Mouse (Mus musculus) retina, embryonic 14.5 days (tissue): ENCODE data around the gene Gtf2i.

ENCODE experiments used
- DNase-seq: peaks from one replicate; pipeline ENCODE4 v3.0.0-alpha.2; 2015; ENCODE audit warnings: low spot score

Gtf2i gene

DNA sequence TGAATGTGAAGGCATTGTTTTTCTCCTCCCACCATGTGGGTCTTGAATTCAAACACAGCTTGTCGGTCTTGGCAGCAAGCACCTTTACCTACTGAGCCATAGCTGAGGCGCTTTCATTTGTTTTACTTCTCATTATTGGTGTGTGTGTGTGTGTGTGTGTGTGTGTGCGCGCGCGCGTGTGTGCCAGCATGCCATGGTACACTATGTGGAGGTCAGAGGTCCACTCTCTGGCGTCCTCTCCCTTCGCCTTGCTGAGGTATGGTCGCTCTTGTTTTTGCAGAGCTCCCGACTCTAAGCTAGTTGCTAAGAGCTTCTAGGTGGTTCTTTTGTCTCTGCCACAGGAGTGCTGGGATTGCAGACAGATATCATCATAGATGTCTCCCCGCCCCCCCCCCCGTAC lies 7.8 kb upstream of the Gtf2i start:
- DNase-seq: no peak

DNA sequence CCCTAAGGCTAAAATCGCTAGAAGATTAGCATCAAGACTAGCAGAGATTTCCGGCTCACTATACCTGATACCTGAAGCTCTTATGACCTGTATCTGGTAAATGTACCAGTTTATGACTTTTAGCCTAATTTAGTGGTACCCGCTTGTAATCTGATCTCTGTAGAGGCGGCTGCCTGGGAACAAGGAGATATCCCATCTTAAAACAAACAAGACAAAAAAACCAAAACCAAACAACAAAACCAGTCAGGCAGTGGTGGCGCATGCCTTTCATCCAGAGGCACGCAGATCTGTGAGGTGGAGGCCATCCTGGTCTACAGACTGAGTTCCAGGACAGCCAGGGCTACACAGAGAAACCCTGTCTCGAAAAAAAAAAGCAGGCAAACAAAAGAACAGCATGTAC lies 7.1 kb upstream of the Gtf2i start:
- no peak for DNase-seq

DNA sequence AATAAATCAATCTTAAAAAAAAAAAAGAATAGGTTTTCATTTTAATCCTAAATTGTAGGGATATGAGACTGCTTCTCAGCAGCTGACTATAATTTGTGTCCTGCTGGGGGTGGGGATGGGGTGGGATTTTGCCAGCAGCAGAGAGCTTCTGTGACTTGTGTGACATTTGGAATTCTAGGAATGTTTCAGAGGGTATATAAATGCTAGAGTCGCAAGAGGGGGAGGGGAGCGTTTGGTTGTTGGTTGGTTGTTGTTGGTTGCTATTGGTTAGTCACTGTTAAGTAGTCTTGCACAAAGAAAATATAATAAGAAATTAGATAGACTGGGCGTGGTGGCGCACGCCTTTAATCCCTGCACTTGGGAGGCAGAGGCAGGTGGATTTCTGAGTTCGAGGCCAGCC lies 4.3 kb upstream of the Gtf2i start:
- DNase-seq: no peak

DNA sequence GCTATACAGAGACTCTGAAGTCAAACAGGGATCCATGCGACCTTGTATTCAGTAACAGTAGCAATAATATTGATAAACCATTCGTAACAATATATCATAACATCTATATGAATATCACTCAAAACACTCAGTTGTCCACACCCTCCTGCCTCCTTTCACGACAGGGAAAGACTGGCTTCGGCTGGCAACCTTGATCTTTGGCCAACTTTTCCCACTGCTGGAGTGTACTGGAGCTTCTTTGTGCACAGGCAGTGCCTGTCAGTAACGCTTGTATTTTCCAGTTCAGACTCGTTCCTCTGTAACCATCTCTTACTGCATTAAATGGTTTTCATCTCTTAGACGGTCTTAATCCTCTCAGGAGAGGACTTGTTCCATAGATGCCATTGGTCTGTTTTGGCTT lies 2.2 kb upstream of the Gtf2i start:
- DNase-seq: no peak

DNA sequence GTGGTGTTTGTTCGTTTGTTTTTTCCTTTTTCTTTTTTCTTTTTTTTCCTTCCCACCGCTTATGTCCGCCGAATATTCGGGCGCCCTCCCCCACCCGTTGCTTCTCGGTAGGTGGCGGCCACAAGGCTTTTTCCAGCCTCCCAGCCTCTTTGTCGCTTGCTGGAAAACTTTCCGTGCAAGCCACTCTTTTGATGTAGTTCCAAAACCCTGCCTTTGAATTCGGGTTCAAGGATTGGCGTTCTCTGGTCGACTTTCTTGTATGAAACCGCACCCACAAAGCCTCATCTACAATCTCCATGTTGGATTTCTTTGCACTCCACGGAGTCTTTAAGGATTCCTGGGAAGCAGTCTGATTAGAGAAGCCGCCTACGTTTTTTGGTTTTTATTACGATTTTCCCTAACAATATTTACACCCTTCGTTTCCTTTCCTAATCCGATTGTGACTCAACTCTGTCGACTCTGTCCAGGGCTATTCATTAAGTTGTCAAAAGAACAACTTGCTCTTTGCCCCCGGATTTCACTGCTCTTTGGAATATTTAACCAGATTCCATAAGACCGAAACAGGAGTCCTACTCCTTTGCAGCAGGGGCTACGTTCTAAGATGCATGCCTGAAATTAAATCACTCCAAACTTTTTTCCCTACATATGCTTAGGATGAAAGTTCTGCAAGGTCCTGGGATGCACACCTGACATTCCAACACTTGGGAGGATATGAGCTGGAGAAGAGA lies 1.2 kb upstream of the Gtf2i start:
- DNase-seq: peak; percentile 58

DNA sequence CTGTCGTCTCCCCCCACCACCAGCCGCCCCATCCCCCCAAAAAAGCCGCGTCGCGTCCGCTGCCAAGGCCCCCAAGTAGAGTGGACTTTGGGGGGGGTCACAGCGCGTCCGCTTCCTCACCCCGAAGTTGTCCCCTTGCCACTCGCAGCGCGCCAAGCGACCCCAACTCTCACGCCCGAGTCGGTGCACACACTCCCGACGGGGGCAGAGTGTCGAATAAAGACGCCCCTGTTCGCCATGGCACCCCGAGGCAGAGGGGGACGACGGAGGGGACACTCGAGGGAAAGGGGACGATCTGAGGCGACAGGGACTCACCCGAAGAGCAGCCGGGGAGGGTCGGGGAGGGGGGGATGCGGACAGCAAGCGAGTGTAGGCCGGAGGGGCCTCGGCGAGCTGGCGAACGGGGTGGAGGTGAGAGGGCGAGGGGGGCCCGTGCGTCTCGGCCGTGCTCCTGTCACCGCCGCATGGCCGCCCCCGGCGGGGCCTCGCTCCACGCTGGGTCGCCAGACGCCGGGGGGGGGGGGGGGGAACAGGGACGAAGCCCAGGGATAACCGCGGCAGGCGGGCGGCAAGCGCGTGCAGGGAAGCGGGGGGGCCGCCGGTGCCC lies 389 bp downstream of the Gtf2i start:
- DNase-seq: no peak

DNA sequence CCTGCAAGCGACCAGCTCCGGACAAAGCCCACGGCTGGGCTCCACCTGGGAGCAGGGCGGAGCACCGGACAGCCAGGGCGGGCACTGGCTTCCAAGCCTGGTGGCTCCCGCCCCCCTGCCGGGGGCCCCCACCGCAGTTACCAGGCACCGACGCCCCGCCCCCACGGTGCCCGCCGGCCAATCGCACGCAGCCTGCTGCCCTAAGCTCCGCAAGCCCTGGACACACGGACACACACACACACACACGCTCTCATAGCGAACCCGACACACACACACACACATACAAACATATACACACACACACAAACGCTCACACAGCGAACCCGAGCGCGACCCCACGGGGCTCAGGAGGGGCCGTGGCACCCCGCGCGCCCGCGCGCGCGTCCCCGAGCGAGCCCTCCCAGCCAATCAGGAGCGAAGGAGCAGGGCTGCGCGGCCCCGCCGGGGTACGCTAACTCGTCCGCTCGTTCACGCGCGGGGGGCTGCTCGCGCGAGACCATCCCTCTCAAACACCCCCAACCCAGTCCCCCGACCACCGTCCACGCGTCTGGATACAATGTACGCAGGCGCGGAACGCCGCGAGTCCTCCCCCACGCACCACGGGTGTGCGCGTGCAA lies 1.0 kb downstream of the Gtf2i start:
- peak; percentile 98 for DNase-seq

DNA sequence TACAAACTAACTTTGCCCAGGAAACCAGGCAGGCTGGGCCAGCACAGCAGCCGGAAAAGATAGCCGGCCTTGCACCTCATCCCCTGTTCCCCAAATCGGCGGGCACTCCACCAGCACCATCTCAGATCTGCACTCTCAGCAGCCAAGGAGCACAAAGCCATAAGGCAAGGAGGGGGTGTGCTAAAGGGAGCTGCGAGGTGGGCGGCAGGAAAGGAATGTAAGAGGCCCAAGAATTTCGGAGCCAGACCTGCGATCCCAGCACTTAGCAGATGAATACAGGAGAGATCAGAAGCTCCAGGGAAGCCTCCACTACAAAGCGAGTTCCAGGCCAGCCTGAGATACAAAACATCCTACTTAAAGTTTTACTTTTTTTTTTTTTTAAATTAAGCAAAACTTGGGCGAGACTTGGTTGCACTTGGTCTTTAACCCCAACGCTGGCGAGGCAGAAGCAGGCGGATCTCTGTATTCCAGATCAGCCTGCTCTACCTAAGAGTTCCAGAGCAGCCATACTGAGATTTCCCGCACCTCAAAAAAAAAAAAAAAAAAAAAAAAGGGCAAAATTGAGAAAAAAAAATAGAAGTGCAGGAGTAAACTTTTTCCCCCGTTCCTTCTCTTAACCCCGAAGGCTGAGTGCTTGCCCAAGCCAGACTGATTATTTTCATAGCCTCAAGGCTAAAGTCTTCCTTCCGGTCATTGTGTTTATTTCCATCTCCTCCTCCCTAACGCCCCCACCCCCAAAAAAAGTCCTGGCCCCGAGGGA lies 1.7 kb downstream of the Gtf2i start:
- peak; percentile 41 for DNase-seq

DNA sequence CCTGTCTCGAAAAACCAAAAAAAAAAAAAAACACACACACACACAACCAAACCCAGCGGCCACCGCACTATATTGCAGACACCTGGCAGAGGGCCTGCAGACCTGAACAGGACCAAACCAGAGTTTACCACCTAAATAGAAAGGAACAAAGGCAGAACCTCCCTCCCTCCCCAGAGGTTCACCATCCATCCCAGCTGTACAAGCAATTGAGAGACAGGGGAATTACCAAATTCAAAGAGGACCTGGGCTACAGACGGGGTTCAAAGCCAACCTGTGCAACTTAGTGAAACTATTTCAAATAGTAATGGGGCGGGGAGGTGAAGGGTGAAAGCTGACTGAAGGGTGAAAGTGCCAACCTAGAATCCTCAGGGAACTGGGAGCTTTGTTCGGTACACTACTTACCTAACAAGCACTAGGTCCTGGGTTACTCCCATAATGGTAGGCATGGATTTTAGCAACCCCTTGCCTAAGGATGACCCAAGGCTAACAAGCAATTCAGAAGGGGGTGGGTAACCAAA lies 2.6 kb downstream of the Gtf2i start:
- DNase-seq: no peak

DNA sequence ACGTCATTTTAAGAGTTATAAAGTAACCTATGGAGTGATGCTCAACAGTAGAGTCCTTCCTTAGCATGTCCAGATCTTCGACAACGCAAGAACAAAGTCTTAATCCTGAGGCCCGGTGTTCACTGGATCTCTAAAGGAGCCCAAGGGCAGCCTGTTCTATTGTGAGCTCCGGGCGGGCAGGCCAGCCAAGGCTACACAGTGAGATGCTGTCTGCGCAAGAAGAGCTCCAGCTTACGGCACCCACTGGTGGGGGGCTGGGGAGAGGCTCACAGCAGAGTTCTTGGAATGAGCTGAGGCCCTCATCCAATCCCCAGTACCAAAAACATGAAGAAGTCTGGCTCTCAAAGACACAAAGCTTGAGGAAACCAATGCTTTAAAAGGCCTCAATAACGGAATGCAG lies 4.4 kb downstream of the Gtf2i start:
- DNase-seq: no peak

DNA sequence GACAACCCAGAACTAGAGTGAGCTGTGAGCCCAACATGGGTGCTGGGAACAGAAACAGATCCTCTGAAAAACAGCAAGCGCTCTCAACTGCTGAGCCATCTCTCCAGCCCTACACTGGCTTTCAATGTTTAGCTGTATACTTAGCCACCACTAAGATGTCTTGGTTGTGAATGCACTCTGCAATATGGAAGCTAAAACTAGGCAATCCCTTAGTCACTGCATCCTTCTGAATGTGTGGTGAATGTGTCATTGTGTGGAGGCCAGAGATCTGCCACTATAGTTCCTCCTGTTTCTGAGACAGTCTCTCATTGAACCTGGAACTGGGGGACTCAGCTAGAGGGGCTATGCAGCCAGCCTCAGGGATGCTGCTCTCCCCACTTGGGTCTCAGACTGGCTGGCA lies 5.2 kb downstream of the Gtf2i start:
- DNase-seq: no peak

DNA sequence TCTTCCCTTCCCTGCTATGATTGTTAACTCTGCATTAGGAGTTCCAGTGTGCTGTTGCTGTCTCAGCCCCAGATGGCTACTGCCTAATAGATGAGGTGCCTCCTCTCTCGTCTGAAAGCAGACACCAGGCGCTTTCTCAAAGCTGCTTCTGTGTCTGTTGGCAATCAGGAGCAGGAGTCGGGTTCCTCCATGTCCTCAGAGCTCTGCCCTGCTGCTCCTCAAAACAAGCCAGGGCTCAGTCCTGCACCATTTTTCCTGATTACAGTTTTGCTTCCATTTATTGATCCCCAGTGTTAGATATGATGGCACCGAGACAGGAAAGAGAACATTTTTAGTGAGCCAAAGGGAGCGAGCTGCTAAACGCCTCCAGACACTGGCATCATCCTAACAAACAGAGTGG lies 9.9 kb downstream of the Gtf2i start:
- no peak for DNase-seq

DNA sequence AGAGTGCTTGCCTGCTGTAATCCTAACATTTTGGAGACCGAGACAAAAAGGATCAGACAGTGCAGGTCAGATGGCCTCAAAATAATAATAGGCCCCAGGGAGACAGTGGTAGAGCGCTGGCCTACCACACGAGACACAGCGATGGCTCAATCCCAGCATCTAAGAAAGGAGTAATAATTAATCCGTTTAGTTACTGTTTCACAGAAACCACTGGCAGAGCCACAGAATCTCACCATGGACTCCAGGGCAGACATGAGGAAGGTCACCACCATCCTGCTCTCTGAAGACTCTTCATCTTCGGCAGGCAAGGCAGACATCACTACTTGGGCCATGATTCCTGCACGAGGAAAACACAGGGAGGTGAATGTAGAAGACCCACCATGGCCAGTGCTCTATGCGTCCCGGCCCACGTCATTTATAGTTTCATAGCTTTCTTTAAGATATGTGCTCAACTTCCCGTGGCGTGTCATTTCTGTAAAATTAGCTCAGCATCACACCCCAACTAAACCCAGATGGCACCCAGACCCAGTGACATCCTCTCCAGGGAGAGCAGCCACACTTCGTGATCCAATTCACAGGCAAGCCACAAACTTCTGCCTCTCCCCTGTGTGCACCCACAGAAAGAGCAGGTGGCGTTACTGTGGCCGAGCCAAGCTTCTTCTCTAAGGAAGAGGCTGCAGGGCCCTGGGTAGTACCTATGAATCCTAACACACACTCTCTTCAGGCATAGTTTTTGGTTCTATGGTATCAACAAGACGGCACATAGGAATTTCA lies 19.1 kb downstream of the Gtf2i start:
- DNase-seq: no peak

DNA sequence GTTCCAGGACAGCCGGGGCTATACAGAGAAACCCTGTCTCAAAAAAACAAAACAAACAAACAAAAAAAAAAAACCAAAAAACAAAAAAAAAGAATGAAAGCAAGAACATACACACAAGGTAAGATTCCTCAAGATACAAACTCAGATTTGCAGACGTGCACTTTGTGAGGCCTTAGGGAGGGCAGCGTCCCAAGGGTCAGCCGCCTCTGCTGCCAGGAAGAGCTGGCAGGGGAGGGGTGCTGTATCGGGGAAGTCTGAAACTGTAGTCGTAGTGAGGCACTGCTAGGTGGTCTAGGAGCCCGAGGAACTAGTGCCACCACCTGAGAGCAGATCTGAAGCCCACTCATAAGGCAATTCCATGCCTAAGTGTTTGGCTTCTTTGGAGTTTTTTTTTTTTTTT lies 20.0 kb downstream of the Gtf2i start:
- DNase-seq: no peak

DNA sequence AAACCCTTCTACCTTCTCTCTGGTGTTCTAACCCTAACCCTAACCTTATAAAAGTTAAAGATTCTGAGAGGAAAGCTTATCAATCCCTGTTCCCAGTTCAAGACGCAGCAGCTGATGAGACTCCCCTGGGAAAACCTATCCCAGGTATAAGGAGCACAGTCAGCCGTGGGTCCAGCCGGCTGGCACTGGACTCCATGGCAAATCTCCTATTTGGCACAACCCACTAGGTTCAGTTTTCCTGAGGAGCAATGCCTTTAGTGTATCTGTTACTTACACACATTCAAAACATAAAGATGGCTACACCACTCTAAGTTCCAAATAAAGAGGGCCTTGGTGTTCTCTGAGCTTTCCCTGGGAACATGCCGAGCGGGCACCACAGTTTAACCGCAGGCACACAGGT lies 23.5 kb downstream of the Gtf2i start:
- DNase-seq: no peak

DNA sequence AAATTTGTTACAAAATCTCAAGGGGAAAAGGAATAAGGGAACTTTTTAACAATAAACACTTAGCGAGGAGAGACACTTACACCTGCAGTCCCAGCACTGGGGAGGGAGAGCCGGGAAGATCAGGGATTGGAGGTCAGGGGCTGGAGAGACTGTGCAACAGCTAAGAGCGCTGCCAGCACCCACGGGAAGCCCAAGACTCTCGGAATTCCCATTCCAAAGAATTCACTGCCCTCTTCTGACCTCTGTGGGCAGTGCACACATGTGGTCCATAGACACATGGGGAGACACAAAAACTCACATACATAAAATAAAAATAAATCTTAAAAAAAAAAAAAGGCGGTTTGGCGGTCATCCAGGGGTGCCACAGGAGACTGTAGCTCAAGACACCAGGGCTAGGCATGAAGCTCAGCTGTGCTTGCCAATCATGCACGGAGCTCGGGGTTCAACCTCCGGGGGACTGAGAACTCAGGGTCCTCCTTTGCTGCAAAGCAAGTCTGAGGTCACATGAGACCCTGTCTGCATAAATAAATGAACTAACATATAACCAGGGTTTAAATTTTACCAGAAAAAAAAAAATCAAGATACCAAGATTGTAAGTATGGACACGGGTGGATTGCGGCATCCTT lies 24.5 kb downstream of the Gtf2i start:
- DNase-seq: no peak

DNA sequence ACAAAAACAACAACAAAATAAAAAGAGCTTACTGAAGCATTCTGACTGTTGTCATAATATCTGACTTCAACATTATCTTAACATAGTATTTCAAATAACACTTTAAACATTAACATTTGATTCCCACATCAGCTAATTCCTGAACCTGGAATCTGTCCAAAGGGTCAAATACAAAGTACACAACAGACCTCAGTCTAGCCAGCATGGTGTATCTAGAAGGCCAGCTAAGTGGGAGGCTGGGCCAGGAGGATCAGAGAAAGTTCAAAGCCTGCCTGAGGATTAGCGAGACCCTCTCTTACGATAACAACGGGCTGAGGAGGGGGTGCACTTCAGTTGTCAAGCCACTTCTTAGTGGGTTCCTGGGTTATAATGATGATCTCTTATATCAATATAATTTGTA lies 26.5 kb downstream of the Gtf2i start:
- DNase-seq: no peak

DNA sequence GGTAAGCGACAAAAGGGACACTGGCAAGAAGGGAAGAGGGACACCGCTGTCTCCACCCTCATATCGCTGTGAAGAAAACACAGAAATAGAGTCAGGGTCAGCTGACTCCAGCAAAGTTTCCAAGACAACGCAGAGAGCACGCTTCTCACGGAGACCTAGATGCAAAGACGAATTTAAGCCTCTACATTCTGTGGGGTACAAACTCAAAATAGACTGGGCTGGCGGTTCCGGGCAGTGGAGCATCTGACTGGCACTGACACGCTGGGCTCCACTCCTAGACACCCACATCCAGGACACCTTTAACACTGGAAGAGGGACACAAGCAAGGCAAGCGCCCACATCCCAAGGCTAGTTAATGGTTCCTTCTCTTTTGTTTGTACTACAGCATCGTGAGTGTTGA lies 29.6 kb downstream of the Gtf2i start:
- no peak for DNase-seq

DNA sequence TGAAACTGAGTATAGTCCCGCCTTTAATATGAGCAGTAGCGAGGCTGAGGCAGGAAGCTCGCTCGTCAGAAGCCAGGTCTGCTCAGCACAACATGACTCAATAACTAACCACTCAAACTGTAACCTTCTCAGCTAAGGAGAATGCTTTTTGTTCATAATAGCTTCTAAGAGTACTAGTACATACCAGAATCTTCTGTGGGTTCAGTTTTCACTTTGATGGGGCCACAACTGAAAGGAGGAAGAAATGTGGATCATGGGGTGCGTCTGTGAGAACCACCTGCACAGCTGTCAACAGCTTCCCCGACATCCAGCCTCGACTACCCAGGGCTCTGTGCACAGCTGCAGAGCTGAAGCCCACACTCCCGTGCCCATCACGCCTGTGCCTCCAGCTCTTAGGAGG lies 32.0 kb downstream of the Gtf2i start:
- DNase-seq: no peak

DNA sequence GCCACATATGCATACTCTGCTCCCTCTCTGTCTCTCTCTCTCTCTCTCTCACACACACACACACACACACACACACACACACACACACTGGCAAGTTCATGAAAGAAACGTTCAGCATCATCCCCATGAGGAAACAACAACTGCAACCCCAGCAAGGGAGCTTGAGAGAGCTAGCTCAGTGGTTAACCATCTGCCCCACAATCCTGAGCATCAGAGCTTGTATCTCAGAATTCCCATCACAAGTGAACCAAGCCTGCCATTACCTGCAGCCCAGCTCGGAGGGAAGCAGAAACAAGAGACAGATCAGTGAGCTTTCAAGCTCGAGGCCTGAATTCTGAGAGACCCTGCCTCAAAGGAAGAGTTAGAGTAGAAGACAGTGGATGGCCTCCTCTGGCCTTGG lies 32.5 kb downstream of the Gtf2i start:
- DNase-seq: no peak

DNA sequence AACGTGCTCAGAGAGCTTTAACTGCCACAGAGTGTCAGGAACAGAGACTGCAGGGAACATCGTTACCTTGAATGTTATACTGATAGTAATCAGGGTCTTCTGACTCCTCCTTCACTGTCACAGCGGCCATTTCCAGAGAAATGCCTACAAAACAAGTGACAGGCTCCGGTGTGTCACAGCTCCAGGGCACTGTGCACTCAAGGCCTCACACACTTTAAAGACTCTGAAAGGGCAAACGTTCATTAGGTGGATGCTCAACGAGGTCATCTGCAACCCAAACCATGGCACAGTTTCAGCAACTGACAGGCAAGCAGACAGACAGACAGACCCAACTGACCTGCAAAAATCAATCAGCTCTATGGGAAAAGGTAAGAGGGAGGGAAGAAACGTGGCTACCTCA lies 35.2 kb downstream of the Gtf2i start:
- no peak for DNase-seq

DNA sequence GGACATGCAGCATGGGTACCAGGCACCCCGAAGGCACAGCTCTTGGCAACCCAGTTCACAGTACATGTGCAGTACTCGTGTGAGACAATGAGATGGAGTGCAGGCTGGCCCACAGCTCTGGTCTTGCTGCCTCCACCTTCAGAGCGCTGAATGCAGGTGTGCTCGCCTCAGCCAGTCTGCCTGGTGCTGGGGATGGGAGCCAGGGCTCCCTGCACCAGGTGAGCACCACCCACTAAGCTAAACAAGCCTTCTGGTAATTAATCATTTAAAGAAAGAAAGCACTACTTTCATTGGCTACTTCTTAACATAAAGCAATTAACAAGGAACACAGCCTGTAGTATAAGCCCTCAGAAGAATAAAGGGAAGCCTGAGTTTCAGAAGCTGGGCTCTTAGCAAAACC lies 37.5 kb downstream of the Gtf2i start:
- no peak for DNase-seq
